Mouse (Mus musculus) ES-CJ7 (cell line): ENCODE results near the gene Dgkd.
A peak's percentile ranks its signal among the peaks of the same experiment; 100 is the strongest.
"Not testable (repeated sequence)": the region's sequence is repeated elsewhere in the genome, so short reads cannot be mapped to it uniquely, and the experiment has no call there.

Experiments
- DNase-seq: peaks from one replicate; pipeline ENCODE4 v3.0.0; 2011; ENCODE audit warnings: low read depth, low spot score

The Dgkd gene

GRCm38 (mm10) chr1:87852892-87853600 is at the start of gene Dgkd:
Dgkd (plus strand) TSS chr1:87853287.
- DNase-seq, result peak; percentile 68

- no peak for DNase-seq
Measured at GRCm38 (mm10) chr1:87803576-87803975, 49.5 kb upstream of the Dgkd start, which contains the start of gene Sag. Sag (plus strand) TSS chr1:87803680.

- DNase-seq, result no peak
Measured at GRCm38 (mm10) chr1:87807751-87808150, 45.3 kb upstream of the Dgkd start.

- DNase-seq, result no peak
Measured at GRCm38 (mm10) chr1:87811391-87811790, 41.7 kb upstream of the Dgkd start.

- DNase-seq, result no peak
Measured at GRCm38 (mm10) chr1:87812061-87812460, 41.0 kb upstream of the Dgkd start.

GRCm38 (mm10) chr1:87813155-87813554 is 39.9 kb upstream of the Dgkd start:
- DNase-seq, result no peak

- DNase-seq, result no peak
Measured at GRCm38 (mm10) chr1:87813681-87814080, 39.4 kb upstream of the Dgkd start.

GRCm38 (mm10) chr1:87824420-87824995 is 28.6 kb upstream of the Dgkd start:
- no peak for DNase-seq

GRCm38 (mm10) chr1:87825281-87825680 is 27.8 kb upstream of the Dgkd start:
- DNase-seq, result peak; percentile 35

GRCm38 (mm10) chr1:87825991-87826390 is 27.1 kb upstream of the Dgkd start:
- no peak for DNase-seq

- no peak for DNase-seq
Measured at GRCm38 (mm10) chr1:87826474-87826873, 26.6 kb upstream of the Dgkd start.

GRCm38 (mm10) chr1:87827476-87827875 is 25.6 kb upstream of the Dgkd start:
- DNase-seq, result not testable (repeated sequence)

GRCm38 (mm10) chr1:87828185-87828584 is 24.9 kb upstream of the Dgkd start:
- DNase-seq, result no peak

- no peak for DNase-seq
Measured at GRCm38 (mm10) chr1:87828926-87829580, 24.0 kb upstream of the Dgkd start.

- no peak for DNase-seq
Measured at GRCm38 (mm10) chr1:87829621-87830211, 23.4 kb upstream of the Dgkd start.

GRCm38 (mm10) chr1:87836453-87836852 is 16.6 kb upstream of the Dgkd start:
- no peak for DNase-seq

GRCm38 (mm10) chr1:87837018-87837417 is 16.1 kb upstream of the Dgkd start:
- DNase-seq, result no peak

- DNase-seq, result no peak
Measured at GRCm38 (mm10) chr1:87840411-87841208, 12.5 kb upstream of the Dgkd start.

GRCm38 (mm10) chr1:87846801-87847474 is 6.1 kb upstream of the Dgkd start:
- DNase-seq, result no peak

GRCm38 (mm10) chr1:87847475-87848168 is 5.5 kb upstream of the Dgkd start:
- DNase-seq, result no peak
